Mouse (Mus musculus) liver, embryonic 13.5 days (tissue): Measurements from ENCODE around the gene Prep. TPM values are rescaled to one million over a fixed set of nuclear protein-coding genes. Genes with fewer than 3 reads are reported as not detected.

Experiments used
- ATAC-seq: fragments of 200-750 bp; cut with Nextera tagmentation; 2 replicates; pipeline ENCODE4 v1.8.0; 2017; ENCODE audit warnings: low read depth, mild to moderate bottlenecking, moderate number of reproducible peaks, moderate library complexity
- DNase-seq: peaks from one replicate; pipeline ENCODE4 v3.0.0; 2022
- H3K27ac ChIP-seq: fragments of 300-500 bp; sonication (generic); 2 replicates; pipeline ENCODE4 v1.5.1; 2015; ENCODE audit warnings: moderate library complexity, mild to moderate bottlenecking, inconsistent platforms
- H3K27me3 ChIP-seq: fragments of 300-500 bp; sonication (generic); 2 replicates; pipeline ENCODE4 v1.6.1; 2015; ENCODE audit warnings: mild to moderate bottlenecking, inconsistent platforms
- H3K36me3 ChIP-seq: fragments of 300-500 bp; sonication (generic); 2 replicates; pipeline ENCODE4 v1.6.1; 2015; ENCODE audit warnings: mild to moderate bottlenecking, inconsistent platforms
- H3K4me1 ChIP-seq: fragments of 300-500 bp; sonication (generic); replicated peaks from 2 replicates; pipeline ENCODE4 v1.6.1; 2015; ENCODE audit warnings: inconsistent platforms
- H3K4me2 ChIP-seq: fragments of 300-500 bp; sonication (generic); 2 replicates; pipeline ENCODE4 v1.6.1; 2015; ENCODE audit warnings: inconsistent platforms, mild to moderate bottlenecking, moderate library complexity
- H3K4me3 ChIP-seq: fragments of 300-500 bp; sonication (generic); replicated peaks from 2 replicates; pipeline ENCODE4 v1.5.1; 2015; ENCODE audit warnings: mild to moderate bottlenecking, inconsistent platforms
- H3K9ac ChIP-seq: fragments of 300-500 bp; sonication (generic); 2 replicates; pipeline ENCODE4 v1.6.1; 2015; ENCODE audit warnings: mild to moderate bottlenecking, inconsistent platforms
- H3K9me3 ChIP-seq: fragments of 300-500 bp; sonication (generic); replicated peaks from 2 replicates; pipeline ENCODE4 v1.6.1; 2016; ENCODE audit warnings: inconsistent platforms
- WGBS: fragments of 180-500 bp; shearing (Covaris S2); methylation state at CpG from one replicate; pipeline ENCODE4 v1.1.7; 2015; ENCODE audit not compliant: insufficient replicate concordance; 5-methylcytosine and 5-hydroxymethylcytosine counted together
- polyA plus RNA-seq: library from polyadenylated mRNA; unstranded; fragments of >200 nt; fragmentation: Nextera tagmentation; extraction: Ambion mirVana; gene quantifications from 2 replicates; pipeline ENCODE4 v1.2.1, GENCODE M21; 2015

Gene Prep
- polyA plus RNA-seq, 1 experiment from 2014 or later, result 11.8 TPM

- Histone ChIP-seq H3K36me3 (peaks cover 43% of the 10 kb centered on the region), H3K27me3 (no peaks in the 10 kb centered on the region), H3K27ac (no peak overlapping the region), H3K9ac (no peak overlapping the region), H3K4me1 (peaks cover 15% of the 10 kb centered on the region), H3K4me2 (no peak overlapping the region), H3K9me3 (no peaks in the 10 kb centered on the region), H3K4me3 (no peak overlapping the region)
- no peak for DNase-seq
- 73% methylated on average over 11 of the region's 11 CpGs for WGBS
- peak; percentile 69 for ATAC-seq
These were observed 33.5 kb downstream of the Prep start for GRCm38 (mm10) chr10:45100473-45100872.

- no peaks in the 10 kb centered on the region for H3K27me3 ChIP-seq
- H3K9me3 ChIP-seq, result no peaks in the 10 kb centered on the region
- no peak overlapping the region for H3K4me2 ChIP-seq
- DNase-seq, result no peak
- no peak overlapping the region for H3K4me3 ChIP-seq
- H3K27ac ChIP-seq, result no peak overlapping the region
- no peak for ATAC-seq
- peaks cover 15% of the 10 kb centered on the region for H3K4me1 ChIP-seq
- H3K9ac ChIP-seq, result no peak overlapping the region
- H3K36me3 ChIP-seq, result peaks cover 38% of the 10 kb centered on the region
- 69% methylated on average over 11 of the region's 11 CpGs for WGBS
These were observed 36.2 kb downstream of the Prep start for GRCm38 (mm10) chr10:45103184-45103583.

- no peak for DNase-seq
These were observed 37.1 kb downstream of the Prep start for GRCm38 (mm10) chr10:45104098-45104497.

GRCm38 (mm10) chr10:45104535-45105079 is 37.6 kb downstream of the Prep start:
- DNase-seq (no peak), ATAC-seq (no peak)
- H3K27ac ChIP-seq, result no peak overlapping the region
- H3K27me3 ChIP-seq, result no peaks in the 10 kb centered on the region
- H3K9ac ChIP-seq, result no peak overlapping the region
- H3K36me3 ChIP-seq, result peaks cover 38% of the 10 kb centered on the region
- no peak overlapping the region for H3K4me2 ChIP-seq
- H3K4me1 ChIP-seq, result peaks cover 15% of the 10 kb centered on the region
- 65% methylated on average over 4 of the region's 4 CpGs for WGBS
- no peak overlapping the region for H3K4me3 ChIP-seq
- no peaks in the 10 kb centered on the region for H3K9me3 ChIP-seq

More at GRCm38 (mm10) chr10:45104098-45104497, 37.1 kb downstream of the Prep start:
- ATAC-seq, result no peak
- WGBS, result 51% methylated on average over 7 of the region's 7 CpGs
- Histone ChIP-seq H3K4me2 (no peak overlapping the region), H3K27ac (no peak overlapping the region), H3K4me1 (peaks cover 15% of the 10 kb centered on the region), H3K36me3 (peaks cover 37% of the 10 kb centered on the region), H3K27me3 (no peaks in the 10 kb centered on the region), H3K4me3 (no peak overlapping the region), H3K9me3 (no peaks in the 10 kb centered on the region), H3K9ac (no peak overlapping the region)

GRCm38 (mm10) chr10:45106541-45106940 is 39.5 kb downstream of the Prep start:
- H3K27ac ChIP-seq, result no peak overlapping the region
- H3K27me3 ChIP-seq, result no peaks in the 10 kb centered on the region
- DNase-seq, result no peak
- H3K9me3 ChIP-seq, result no peaks in the 10 kb centered on the region
- H3K9ac ChIP-seq, result no peak overlapping the region
- peaks cover 15% of the 10 kb centered on the region for H3K4me1 ChIP-seq
- no peak for ATAC-seq
- peaks cover 43% of the 10 kb centered on the region for H3K36me3 ChIP-seq
- 81% methylated on average over 4 of the region's 4 CpGs for WGBS
- no peak overlapping the region for H3K4me2 ChIP-seq
- H3K4me3 ChIP-seq, result no peak overlapping the region

- Histone ChIP-seq H3K9me3 (no peaks in the 10 kb centered on the region), H3K4me2 (no peak overlapping the region), H3K27me3 (no peaks in the 10 kb centered on the region), H3K4me1 (peaks cover 15% of the 10 kb centered on the region), H3K27ac (no peak overlapping the region), H3K36me3 (peaks cover 48% of the 10 kb centered on the region), H3K4me3 (no peak overlapping the region), H3K9ac (no peak overlapping the region)
- no peak for DNase-seq
- WGBS, result 49% methylated on average over 2 of the region's 2 CpGs
- no peak for ATAC-seq
These were observed 40.3 kb downstream of the Prep start for GRCm38 (mm10) chr10:45107313-45107712.

GRCm38 (mm10) chr10:45109041-45109440 is 42.0 kb downstream of the Prep start:
- Histone ChIP-seq H3K27ac (no peak overlapping the region), H3K4me3 (no peak overlapping the region), H3K9me3 (no peaks in the 10 kb centered on the region), H3K9ac (no peak overlapping the region), H3K36me3 (peaks cover 55% of the 10 kb centered on the region), H3K4me1 (peaks cover 7% of the 10 kb centered on the region), H3K27me3 (no peaks in the 10 kb centered on the region), H3K4me2 (no peak overlapping the region)
- no peak for DNase-seq
- no peak for ATAC-seq
- WGBS, result 80% methylated on average over 8 of the region's 8 CpGs

GRCm38 (mm10) chr10:45109974-45110373 is 43.0 kb downstream of the Prep start:
- Histone ChIP-seq H3K27ac (no peak overlapping the region), H3K27me3 (no peaks in the 10 kb centered on the region), H3K4me3 (no peak overlapping the region), H3K4me1 (no peaks in the 10 kb centered on the region), H3K9ac (no peak overlapping the region), H3K9me3 (no peaks in the 10 kb centered on the region), H3K36me3 (peaks cover 65% of the 10 kb centered on the region), H3K4me2 (no peak overlapping the region)
- WGBS, result 73% methylated on average over 6 of the region's 6 CpGs
- ATAC-seq (no peak), DNase-seq (no peak)

GRCm38 (mm10) chr10:45112927-45113326 is 45.9 kb downstream of the Prep start:
- Histone ChIP-seq H3K4me1 (no peaks in the 10 kb centered on the region), H3K4me2 (no peak overlapping the region), H3K9me3 (no peaks in the 10 kb centered on the region), H3K36me3 (peaks cover 77% of the 10 kb centered on the region), H3K27me3 (no peaks in the 10 kb centered on the region), H3K4me3 (no peak overlapping the region), H3K27ac (no peak overlapping the region), H3K9ac (no peak overlapping the region)
- 80% methylated on average over 11 of the region's 11 CpGs for WGBS
- ATAC-seq, result no peak
- no peak for DNase-seq

- Histone ChIP-seq H3K4me2 (no peak overlapping the region), H3K36me3 (peaks cover 77% of the 10 kb centered on the region), H3K4me1 (no peaks in the 10 kb centered on the region), H3K27ac (no peak overlapping the region), H3K9ac (no peak overlapping the region), H3K9me3 (no peaks in the 10 kb centered on the region), H3K4me3 (no peak overlapping the region), H3K27me3 (no peaks in the 10 kb centered on the region)
- 85% methylated on average over 4 of the region's 4 CpGs for WGBS
- no peak for DNase-seq
- ATAC-seq, result no peak
These were observed 47.5 kb downstream of the Prep start for GRCm38 (mm10) chr10:45114462-45114861.

- H3K4me3 ChIP-seq, result no peak overlapping the region
- no peak overlapping the region for H3K27ac ChIP-seq
- no peak for ATAC-seq
- no peaks in the 10 kb centered on the region for H3K9me3 ChIP-seq
- no peak for DNase-seq
- H3K27me3 ChIP-seq, result no peaks in the 10 kb centered on the region
- no peak overlapping the region for H3K9ac ChIP-seq
- WGBS, result 90% methylated on average over 5 of the region's 5 CpGs
- peaks cover 76% of the 10 kb centered on the region for H3K36me3 ChIP-seq
- H3K4me2 ChIP-seq, result no peak overlapping the region
- no peaks in the 10 kb centered on the region for H3K4me1 ChIP-seq
These were observed 49.8 kb downstream of the Prep start for GRCm38 (mm10) chr10:45116832-45117231.

GRCm38 (mm10) chr10:45118389-45118788 is 51.4 kb downstream of the Prep start:
- ATAC-seq, result no peak
- Histone ChIP-seq H3K27ac (no peak overlapping the region), H3K27me3 (no peaks in the 10 kb centered on the region), H3K4me3 (no peak overlapping the region), H3K9me3 (no peaks in the 10 kb centered on the region), H3K9ac (no peak overlapping the region), H3K4me2 (no peak overlapping the region), H3K4me1 (no peaks in the 10 kb centered on the region), H3K36me3 (peaks cover 76% of the 10 kb centered on the region)
- DNase-seq, result no peak
- 83% methylated on average over 8 of the region's 8 CpGs for WGBS
